Mouse (Mus musculus) thymus, adult 2 months (tissue): ENCODE data around the gene Tmem164.

Experiments used
- CTCF ChIP-seq: fragments of 200-500 bp; IDR thresholded peaks from 2 replicates; pipeline ENCODE4 v1.5.1; 2012; ENCODE audit warnings: mild to moderate bottlenecking, control low read depth, low read length, moderate library complexity, borderline replicate concordance; ENCODE audit not compliant: control insufficient read depth, poor library complexity, insufficient read depth; ENCODE audit errors: extremely low read depth
- POLR2A ChIP-seq: fragments of 200-500 bp; IDR thresholded peaks from 2 replicates; pipeline ENCODE4 v1.6.1; 2012; ENCODE audit warnings: mild to moderate bottlenecking, low read length, control low read depth, moderate library complexity; ENCODE audit not compliant: control insufficient read depth, poor library complexity, insufficient read depth; ENCODE audit errors: extremely low read depth

DNA sequence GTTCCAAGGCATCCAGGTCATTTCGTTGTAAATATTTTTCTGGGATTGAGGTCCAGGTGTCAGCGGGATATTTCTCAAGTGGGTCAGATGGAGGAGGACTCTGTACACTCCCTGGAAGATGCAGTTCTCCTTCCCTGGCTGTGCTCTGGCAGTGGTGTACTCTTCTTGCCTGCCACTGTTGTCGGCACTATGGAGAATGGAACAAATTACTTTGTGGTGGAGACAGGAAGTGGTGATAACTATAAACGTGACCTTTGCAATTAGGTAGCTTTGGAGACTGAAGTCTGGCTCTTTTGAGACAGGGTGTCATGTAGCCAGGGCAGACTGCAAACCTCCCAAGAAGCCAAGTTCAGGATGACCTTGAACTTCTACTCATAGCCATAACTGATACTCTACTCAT, 55.9 kb downstream of the Tmem164 start:
- no peak for TF ChIP-seq CTCF
- no peak for TF ChIP-seq POLR2A
